Mouse (Mus musculus) embryonic fibroblast, embryonic 13.5 days (primary cell): ENCODE results near the gene Gm11237. TPM values are rescaled to one million over a fixed set of nuclear protein-coding genes. Genes with fewer than 3 reads are reported as not detected.
"Not testable (repeated sequence)": the region's sequence is repeated elsewhere in the genome, so short reads cannot be mapped to it uniquely, and the experiment has no call there.

Experiments
- H3K27ac ChIP-seq: 2 replicates; pipeline ENCODE4 v1.5.1; 2012; ENCODE audit warnings: low read length, control low read depth, inconsistent platforms; ENCODE audit not compliant: insufficient read depth
- H3K4me1 ChIP-seq: 2 replicates; pipeline ENCODE4 v1.6.1; 2011; ENCODE audit warnings: low read length; ENCODE audit not compliant: control insufficient read depth, insufficient read depth
- H3K4me3 ChIP-seq: 2 replicates; pipeline ENCODE4 v1.5.1; 2011; ENCODE audit warnings: mild to moderate bottlenecking, control low read depth, low read length; ENCODE audit not compliant: insufficient read depth
- CTCF ChIP-seq: IDR thresholded peaks from 2 replicates; pipeline ENCODE4 v1.5.1; 2011; ENCODE audit warnings: mild to moderate bottlenecking, control low read depth, low read length, moderate library complexity, borderline replicate concordance; ENCODE audit not compliant: insufficient read depth
- POLR2A ChIP-seq: IDR thresholded peaks from 2 replicates; pipeline ENCODE4 v1.6.1; 2011; ENCODE audit warnings: low read depth, mild to moderate bottlenecking, control low read depth, low read length, moderate library complexity
- polyA plus RNA-seq: library from polyadenylated mRNA; stranded (reverse); fragments of >200 nt; gene quantifications from 2 replicates; pipeline ENCODE4 v1.2.4, GENCODE M21; 2011; ENCODE audit warnings: low read depth; ENCODE audit not compliant: missing spikeins, insufficient read length

Gene Gm11237
- not detected in 2 replicates for polyA plus RNA-seq

DNA sequence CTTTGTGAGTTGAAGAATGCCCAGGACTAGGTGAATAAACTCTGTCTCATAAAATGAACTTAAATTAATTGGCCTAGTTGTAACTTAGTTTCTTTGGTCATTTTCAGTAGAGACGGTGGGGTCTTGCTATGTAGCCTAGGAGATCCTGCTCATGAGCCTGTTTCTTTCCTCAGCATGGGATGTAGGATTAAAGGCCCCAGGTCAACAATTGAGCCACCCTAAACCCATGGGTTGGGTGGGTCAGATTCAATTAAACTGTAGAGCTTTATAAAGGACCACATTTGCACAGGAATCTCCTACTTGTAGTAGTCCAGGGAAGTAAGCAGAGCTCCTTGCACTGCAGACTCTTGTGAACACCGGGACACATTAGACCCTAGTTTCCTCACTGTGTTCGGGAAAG is at the start of gene Gm11237:
Gene Gm11237 (plus strand): TSS at position 301 of the 400 bp plus-strand sequence.
- H3K4me1 ChIP-seq, H3K4me3 ChIP-seq: not testable (repeated sequence)

DNA sequence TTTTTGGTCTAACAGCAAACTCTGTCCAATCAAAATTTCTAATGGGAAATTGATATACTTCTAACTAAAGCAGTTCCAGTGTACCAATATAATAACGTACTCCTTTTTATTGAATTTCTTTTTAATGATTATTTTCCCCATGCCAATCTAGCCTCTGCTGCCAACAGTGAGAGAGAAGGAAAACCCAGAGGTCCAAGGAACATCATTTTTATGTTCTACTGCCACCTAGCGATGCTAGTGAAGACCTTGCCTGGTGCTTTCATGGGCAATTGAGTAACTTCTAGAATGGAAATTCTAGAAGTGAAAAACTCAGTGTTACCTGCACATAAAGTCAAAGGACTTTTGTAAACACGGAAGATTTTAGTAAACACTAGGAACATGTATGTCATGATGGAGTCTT is 23.5 kb upstream of the Gm11237 start:
- no peak for TF ChIP-seq CTCF
- TF ChIP-seq POLR2A = no peak
- Histone ChIP-seq H3K27ac (no peak overlapping the region), H3K4me3 (no peak overlapping the region), H3K4me1 (no peaks in the 10 kb centered on the region)

More for the DNA sequence above, at the start of gene Gm11237:
- not testable (repeated sequence) for H3K27ac ChIP-seq

- not testable (repeated sequence) for H3K4me1 ChIP-seq, H3K4me3 ChIP-seq, H3K27ac ChIP-seq
Measured at GRCm38 (mm10) chr4:73607581-73607980, 15.2 kb upstream of the Gm11237 start, which contains the start of gene Gm11238. Gm11238 (plus strand) TSS chr4:73607881.

DNA sequence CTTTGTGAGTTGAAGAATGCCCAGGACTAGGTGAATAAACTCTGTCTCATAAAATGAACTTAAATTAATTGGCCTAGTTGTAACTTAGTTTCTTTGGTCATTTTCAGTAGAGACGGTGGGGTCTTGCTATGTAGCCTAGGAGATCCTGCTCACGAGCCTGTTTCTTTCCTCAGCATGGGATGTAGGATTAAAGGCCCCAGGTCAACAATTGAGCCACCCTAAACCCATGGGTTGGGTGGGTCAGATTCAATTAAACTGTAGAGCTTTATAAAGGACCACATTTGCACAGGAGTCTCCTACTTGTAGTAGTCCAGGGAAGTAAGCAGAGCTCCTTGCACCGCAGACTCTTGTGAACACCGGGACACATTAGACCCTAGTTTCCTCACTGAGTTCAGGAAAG is 15.0 kb downstream of the Gm11237 start, which contains the start of gene Gm11236:
Gene Gm11236 (plus strand): TSS at position 301 of the 400 bp plus-strand sequence.
- not testable (repeated sequence) for H3K27ac ChIP-seq, H3K4me1 ChIP-seq, H3K4me3 ChIP-seq

DNA sequence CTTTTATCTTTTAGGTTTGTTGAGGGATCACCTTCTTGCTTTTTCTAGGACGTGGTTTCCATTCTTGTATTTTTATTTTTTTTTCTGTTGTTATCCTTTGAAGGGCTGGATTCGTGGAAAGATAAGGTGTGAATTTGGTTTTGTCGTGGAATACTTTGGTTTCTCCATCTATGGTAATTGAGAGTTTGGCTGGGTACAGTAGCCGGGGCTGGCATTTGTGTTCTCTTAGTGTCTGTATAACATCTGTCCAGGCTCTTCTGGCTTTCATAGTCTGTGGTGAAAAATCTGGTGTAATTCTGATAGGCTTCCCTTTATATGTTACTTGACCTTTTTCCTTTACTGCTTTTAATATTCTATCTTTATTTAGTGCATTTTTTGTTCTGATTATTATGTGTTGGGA is 39.1 kb downstream of the Gm11237 start:
- not testable (repeated sequence) for H3K4me3 ChIP-seq, H3K4me1 ChIP-seq, H3K27ac ChIP-seq

DNA sequence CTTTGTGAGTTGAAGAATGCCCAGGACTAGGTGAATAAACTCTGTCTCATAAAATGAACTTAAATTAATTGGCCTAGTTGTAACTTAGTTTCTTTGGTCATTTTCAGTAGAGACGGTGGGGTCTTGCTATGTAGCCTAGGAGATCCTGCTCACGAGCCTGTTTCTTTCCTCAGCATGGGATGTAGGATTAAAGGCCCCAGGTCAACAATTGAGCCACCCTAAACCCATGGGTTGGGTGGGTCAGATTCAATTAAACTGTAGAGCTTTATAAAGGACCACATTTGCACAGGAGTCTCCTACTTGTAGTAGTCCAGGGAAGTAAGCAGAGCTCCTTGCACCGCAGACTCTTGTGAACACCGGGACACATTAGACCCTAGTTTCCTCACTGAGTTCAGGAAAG is 45.3 kb downstream of the Gm11237 start, which contains the start of gene Gm11239:
Gene Gm11239 (plus strand): TSS at position 301 of the 400 bp plus-strand sequence.
- H3K27ac ChIP-seq, H3K4me3 ChIP-seq, H3K4me1 ChIP-seq: not testable (repeated sequence)

Other genes with a start within 250 kb of the Gm11237 start
- gene Gm11487, start 217.9 kb upstream of the Gm11237 start, polyA plus RNA-seq = not detected in 2 replicates
- gene Gm11238, start 15.1 kb upstream of the Gm11237 start, polyA plus RNA-seq = not detected in 2 replicates
- gene Gm11236, start 15.1 kb downstream of the Gm11237 start, polyA plus RNA-seq = not detected in 2 replicates
- gene Gm11239, start 45.4 kb downstream of the Gm11237 start, polyA plus RNA-seq = not detected in 2 replicates
- gene Gm428, start 60.5 kb downstream of the Gm11237 start, polyA plus RNA-seq = not detected in 2 replicates
- 0.14 TPM in 1 of 2 replicates, not detected in the other for gene Rasef, start 168.0 kb downstream of the Gm11237 start, polyA plus RNA-seq